ENCODE assay signal across 8 mouse cellular contexts in the genomic region with DNA sequence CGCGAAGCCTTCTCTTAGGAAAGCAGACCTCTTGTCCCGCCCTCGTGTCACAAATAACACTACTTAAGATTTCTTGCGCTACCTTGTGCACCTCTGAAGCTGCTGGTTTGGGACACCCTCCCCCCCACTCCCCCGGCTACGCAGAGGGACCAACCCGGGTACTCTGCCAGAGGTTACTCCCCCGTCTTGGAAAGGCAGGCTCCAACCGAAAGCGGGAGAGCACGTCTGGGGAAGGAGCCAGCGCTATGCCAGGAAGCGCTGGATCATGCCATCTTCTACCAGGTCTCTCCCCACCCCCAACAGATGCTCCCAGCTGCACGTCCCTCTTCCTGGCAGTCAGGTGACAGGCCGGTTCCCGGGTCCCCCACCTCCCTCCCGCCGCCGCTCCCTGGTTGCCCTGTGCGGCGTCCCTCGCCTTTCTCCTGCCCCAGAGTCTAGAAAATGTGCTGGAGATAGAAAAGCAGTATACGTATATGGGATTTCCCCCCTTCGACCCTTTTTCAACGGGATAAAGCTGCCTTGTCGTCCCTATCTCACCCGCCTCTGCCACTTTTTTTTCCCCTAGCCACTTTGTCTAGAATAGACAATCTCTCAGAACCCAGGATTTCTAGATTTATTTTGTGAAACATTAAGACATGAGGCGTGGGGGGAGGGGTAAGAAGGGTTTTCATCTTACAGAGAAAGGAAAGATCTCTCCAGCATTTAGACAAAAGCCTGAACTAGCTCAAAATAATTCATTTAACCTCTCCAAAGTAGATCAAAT. TPM values are rescaled to one million over a fixed set of nuclear protein-coding genes. Genes with fewer than 3 reads are reported as not detected.
DNase-seq lines count a peak whose midpoint lies in the region; ATAC-seq and TF ChIP-seq lines count a peak whose summit lies in the region.

No protein-coding gene starts in this region.

- TF ChIP-seq EP300 in CH12.LX (IDR thresholded peaks at IDR 0.05; ENCODE audit: low read length) = peak; percentile 16; the same call in 1 of the 2 replicates

- H3K4me1 ChIP-seq in CH12.LX (ENCODE audit: control insufficient read depth in 1 of 2, insufficient read depth in 2 of 2) = peaks cover 6 to 11% of the 10 kb centered on the region in 2 experiments; a peak in 2 of 4 replicates
- H3K4me1 ChIP-seq in cortical plate, adult 2 months (ENCODE audit: control insufficient read depth, insufficient read depth, low read length) = peaks cover 2% of the 10 kb centered on the region; the same call in 1 of the 2 replicates
- H3K4me1 ChIP-seq in heart, embryonic 10.5 days = peaks cover 21% of the 10 kb centered on the region
- H3K4me1 ChIP-seq in liver, embryonic 15.5 days (replicated peaks) = peaks cover 39% of the 10 kb centered on the region
- H3K4me1 ChIP-seq in neural tube, embryonic 15.5 days = peaks cover 30% of the 10 kb centered on the region

- TF ChIP-seq CTCF in CH12.LX (conservative IDR thresholded peaks at IDR 0.05 in 1 of 2, IDR thresholded peaks at IDR 0.05 in 1 of 2; ENCODE audit: low read depth in 2 of 2, low read length in 2 of 2) = no peak
- no peak for TF ChIP-seq CTCF in cortical plate, adult 2 months (IDR thresholded peaks at IDR 0.05; ENCODE audit: extremely low read depth, insufficient read depth, low read length)

- under 1% methylated on average over 29 of the region's 29 CpGs for WGBS in heart, embryonic 10.5 days
- 1% methylated on average over 29 of the region's 29 CpGs for WGBS in liver, embryonic 15.5 days (ENCODE audit: insufficient replicate concordance)
- WGBS in neural tube, embryonic 15.5 days = 1% methylated on average over 29 of the region's 29 CpGs

- H3K9me3 ChIP-seq in CH12.LX (replicated peaks; ENCODE audit: low read length) = no peaks in the 10 kb centered on the region
- H3K9me3 ChIP-seq in heart, embryonic 10.5 days = no peaks in the 10 kb centered on the region
- H3K9me3 ChIP-seq in liver, embryonic 15.5 days (replicated peaks) = no peaks in the 10 kb centered on the region
- H3K9me3 ChIP-seq in neural tube, embryonic 15.5 days (replicated peaks) = no peaks in the 10 kb centered on the region

- in situ Hi-C loops in CH12.LX (cut with MboI; ENCODE audit: low pct_ligation_motif_present, low pct_unique_long_range_greater_than_20kb, low sequenced_read_pairs) = loop anchor here (10.0 kb wide), 1 partner anchor 175 kb away; no protein-coding TSS in a partner anchor

- H3K27ac ChIP-seq in CH12.LX (ENCODE audit: insufficient read depth, low read depth) = peak overlapping the region; percentile 48
- H3K27ac ChIP-seq in cortical plate, adult 2 months (ENCODE audit: insufficient read depth, low read length) = peak overlapping the region; percentile 63
- peak overlapping the region; percentile 98 for H3K27ac ChIP-seq in heart, embryonic 10.5 days
- H3K27ac ChIP-seq in liver, embryonic 15.5 days (replicated peaks) = peak overlapping the region; percentile 94
- peak overlapping the region; percentile 98 for H3K27ac ChIP-seq in neural tube, embryonic 15.5 days (replicated peaks)

- H3K9ac ChIP-seq in CH12.LX (ENCODE audit: insufficient read depth, low read depth) = peak overlapping the region; percentile 76
- peak overlapping the region; percentile 99 for H3K9ac ChIP-seq in liver, embryonic 15.5 days
- peak overlapping the region; percentile 68 for H3K9ac ChIP-seq in neural tube, embryonic 15.5 days (replicated peaks)

- TF ChIP-seq POLR2A in CH12.LX (IDR thresholded peaks at IDR 0.05; ENCODE audit: low read depth, low read length) = no peak
- no peak for TF ChIP-seq POLR2A in cortical plate, adult 2 months (IDR thresholded peaks at IDR 0.05; ENCODE audit: extremely low read depth, insufficient read depth, low read length)

- no peaks in the 10 kb centered on the region for H3K27me3 ChIP-seq in CH12.LX (replicated peaks)
- no peaks in the 10 kb centered on the region for H3K27me3 ChIP-seq in heart, embryonic 10.5 days (ENCODE audit: insufficient read depth, poor library complexity, severe bottlenecking)
- H3K27me3 ChIP-seq in liver, embryonic 15.5 days = peaks cover 34% of the 10 kb centered on the region
- H3K27me3 ChIP-seq in neural tube, embryonic 15.5 days (replicated peaks) = no peaks in the 10 kb centered on the region; the same call in 1 of the 2 replicates

- DNase-seq in CH12.LX (ENCODE audit: extremely low read depth) = no peak
- peak; percentile 86 for DNase-seq in R1 (ENCODE audit: low read depth, low spot score)
- DNase-seq in heart, embryonic 10.5 days (ENCODE audit: low spot score) = no peak
- DNase-seq in kidney, adult 8-10 months = peak; percentile 73 to 77

- H3K4me2 ChIP-seq in CH12.LX (ENCODE audit: insufficient read depth, low read depth, poor library complexity, severe bottlenecking) = peak overlapping the region; percentile 32
- H3K4me2 ChIP-seq in liver, embryonic 15.5 days = peak overlapping the region; percentile 99
- H3K4me2 ChIP-seq in neural tube, embryonic 15.5 days = peak overlapping the region; percentile 78

- ATAC-seq in liver, embryonic 15.5 days (ENCODE audit: insufficient read depth) = peak; percentile 26
- peak; percentile 81 for ATAC-seq in neural tube, embryonic 15.5 days (ENCODE audit: low FRiP score)
- no peak for ATAC-seq in monocyte, adult 5-6 weeks (replicated peaks; ENCODE audit: insufficient number of reproducible peaks, low FRiP score, low TSS enrichment, poor library complexity, severe bottlenecking)

- TF ChIP-seq RAD21 in CH12.LX (IDR thresholded peaks at IDR 0.05; ENCODE audit: low read depth, low read length) = no peak

- no peaks in the 10 kb centered on the region for H3K36me3 ChIP-seq in CH12.LX (replicated peaks in 1 of 2; ENCODE audit: control insufficient read depth in 1 of 2, insufficient read depth in 1 of 2, low read length in 1 of 2)
- H3K36me3 ChIP-seq in heart, embryonic 10.5 days = no peaks in the 10 kb centered on the region
- H3K36me3 ChIP-seq in liver, embryonic 15.5 days (replicated peaks) = no peaks in the 10 kb centered on the region
- H3K36me3 ChIP-seq in neural tube, embryonic 15.5 days = no peaks in the 10 kb centered on the region

- dilution Hi-C loops in CH12.LX (cut with MboI; ENCODE audit: extremely low pct_ligation_motif_present, extremely low pct_unique_long_range_greater_than_20kb, low sequenced_read_pairs) = no loop called here

- H3K4me3 ChIP-seq in CH12.LX (replicated peaks in 1 of 3; ENCODE audit: low read depth in 2 of 3, low read length in 2 of 3, poor library complexity in 1 of 3) = peak overlapping the region; percentile 59 to 75 (median 70)
- H3K4me3 ChIP-seq in cortical plate, adult 2 months (ENCODE audit: insufficient read depth, low read length) = peak overlapping the region; percentile 81
- peak overlapping the region; percentile 98 for H3K4me3 ChIP-seq in heart, embryonic 10.5 days
- peak overlapping the region; percentile 99 for H3K4me3 ChIP-seq in liver, embryonic 15.5 days (replicated peaks)
- H3K4me3 ChIP-seq in neural tube, embryonic 15.5 days (replicated peaks) = peak overlapping the region; percentile 59

- peaks cover 29% of the 10 kb centered on the region for H3K79me2 ChIP-seq in CH12.LX (replicated peaks; ENCODE audit: control insufficient read depth, extremely low read depth, insufficient read depth, poor library complexity, severe bottlenecking)

TF ChIP-seq in CH12.LX, 34 proteins besides CTCF, POLR2A, EP300 and RAD21:
- TF ChIP-seq USF1 (IDR thresholded peaks at IDR 0.05; ENCODE audit: low read depth, low read length) = peak; percentile 52
- peak; percentile 49; the same call in 1 of the 2 replicates for TF ChIP-seq IRF4 (IDR thresholded peaks at IDR 0.05; ENCODE audit: low read depth, low read length)
- TF ChIP-seq SMC3 (IDR thresholded peaks at IDR 0.05; ENCODE audit: low read depth, low read length) = 0 out of 2 replicates have a peak, but pooled peaks have one; percentile 1
- peak; percentile 82 for TF ChIP-seq BHLHE40 (IDR thresholded peaks at IDR 0.05; ENCODE audit: low read depth, low read length)
- TF ChIP-seq CHD1 (IDR thresholded peaks at IDR 0.05; ENCODE audit: low read depth, low read length) = 0 out of 2 replicates have a peak, but pooled peaks have one; percentile 65
- 0 out of 2 replicates have a peak, but pooled peaks have one; percentile 5 for TF ChIP-seq KAT2A (IDR thresholded peaks at IDR 0.05; ENCODE audit: insufficient replicate concordance, low read length)
- 0 out of 2 replicates have a peak, but pooled peaks have one; percentile 18 for TF ChIP-seq MAZ (IDR thresholded peaks at IDR 0.05; ENCODE audit: low read depth, low read length)
- 0 out of 2 replicates have a peak, but pooled peaks have one; percentile 7 for TF ChIP-seq MEF2A (IDR thresholded peaks at IDR 0.05; ENCODE audit: borderline replicate concordance, low read depth, low read length)
- no peak for TF ChIP-seq ZNF384 (IDR thresholded peaks at IDR 0.05; ENCODE audit: low read depth, low read length)
- TF ChIP-seq NRF1 (IDR thresholded peaks at IDR 0.05; ENCODE audit: low read depth, low read length) = no peak
- TF ChIP-seq ZMIZ1 (IDR thresholded peaks at IDR 0.05; ENCODE audit: low read depth, low read length) = peak; percentile 50; the same call in 1 of the 2 replicates
- peak; percentile 7; the same call in 1 of the 2 replicates for TF ChIP-seq HCFC1 (IDR thresholded peaks at IDR 0.05; ENCODE audit: low read depth, low read length)
- TF ChIP-seq POLR2AphosphoS2 (IDR thresholded peaks at IDR 0.05; ENCODE audit: low read depth, low read length) = no peak
- peak; percentile 65 for TF ChIP-seq CHD2 (IDR thresholded peaks at IDR 0.05; ENCODE audit: low read length)
- TF ChIP-seq UBTF (IDR thresholded peaks at IDR 0.05; ENCODE audit: low read depth, low read length) = peak; percentile 28; the same call in 1 of the 2 replicates
- peak; percentile 21; the same call in 1 of the 2 replicates for TF ChIP-seq SIN3A (IDR thresholded peaks at IDR 0.05; ENCODE audit: low read length)
- peak; percentile 60; the same call in 1 of the 2 replicates for TF ChIP-seq MXI1 (IDR thresholded peaks at IDR 0.05; ENCODE audit: low read depth, low read length)
- no peak for TF ChIP-seq RCOR1 (conservative IDR thresholded peaks at IDR 0.05; ENCODE audit: low read depth, low read length)
- peak; percentile 34; the same call in 1 of the 2 replicates for TF ChIP-seq MAX (IDR thresholded peaks at IDR 0.05; ENCODE audit: low read length)
- TF ChIP-seq ETS1 (conservative IDR thresholded peaks at IDR 0.05; ENCODE audit: low read depth, low read length) = 0 out of 2 replicates have a peak, but pooled peaks have one; percentile 34

RNA-seq across cellular contexts. Expression of a gene that starts 0.9 kb away (rescaled TPM):
- 37.9 and 48.7 TPM in 2 replicates for total RNA-seq in CH12.LX (2012; rRNA removed)
- total RNA-seq in CH12.LX (2014; rRNA removed) = 7.7 and 10.7 TPM in 2 replicates
- 13.4 and 14.7 TPM in 2 replicates for polyA plus RNA-seq in CH12.LX (2012; ENCODE audit: insufficient read length, low read depth)
- polyA plus RNA-seq in cortical plate, adult 2 months (2012; rRNA removed) = 5.4 and 5.7 TPM in 2 replicates
- 13.8 and 16.6 TPM in 2 replicates for polyA plus RNA-seq in heart, embryonic 10.5 days (2016; fragmentation: Nextera tagmentation; extraction: Ambion mirVana)
- 11.8 and 12.3 TPM in 2 replicates for polyA plus RNA-seq in liver, embryonic 15.5 days (2015; fragmentation: Nextera tagmentation; extraction: Ambion mirVana)
- polyA plus RNA-seq in neural tube, embryonic 15.5 days (2015; fragmentation: Nextera tagmentation; extraction: Ambion mirVana) = 9.8 and 11.4 TPM in 2 replicates
- 89.3 to 167 TPM (median 89.4 TPM) in 3 replicates for total RNA-seq in monocyte, adult 5-6 weeks (2017)

Comparison
In these comparisons a context has a peak if more than half of its experiments do, and no peak if none do; other contexts are left out.
1. DNase-seq: peak in R1 (single experiment) and kidney, adult 8-10 months (2 of 2); none in CH12.LX (single experiment) and heart, embryonic 10.5 days (single experiment).
2. H3K27ac ChIP-seq: peak in every context shown above with its lines; median percentile 98 in heart, embryonic 10.5 days; 98 in neural tube, embryonic 15.5 days; 94 in liver, embryonic 15.5 days; 63 in cortical plate, adult 2 months; 48 in CH12.LX.
3. H3K4me2 ChIP-seq: peak in every context shown above with its lines; median percentile 99 in liver, embryonic 15.5 days; 78 in neural tube, embryonic 15.5 days; 32 in CH12.LX.
4. Peak in every context shown above with its lines, with median percentiles within 50 percentile points of each other: H3K4me3 ChIP-seq and H3K9ac ChIP-seq.